Mouse (Mus musculus) spleen, adult 2 months (tissue): ENCODE results near the gene Nol4l. TPM values are rescaled to one million over a fixed set of nuclear protein-coding genes. Genes with fewer than 3 reads are reported as not detected.
"Not testable (repeated sequence)": the region's sequence is repeated elsewhere in the genome, so short reads cannot be mapped to it uniquely, and the experiment has no call there.

ENCODE experiments used
- DNase-seq, 2 experiments: peaks; one replicate each; pipeline versions ENCODE4 v3.0.0 to v3.0.0-alpha.2; 2012 to 2021; ENCODE audit warnings: low spot score in 2 of 2, low read depth in 1 of 2
- H3K27ac ChIP-seq: fragments of 200-500 bp; 2 replicates; pipeline ENCODE4 v1.5.1; 2012; ENCODE audit warnings: low read length, inconsistent platforms; ENCODE audit not compliant: insufficient read depth
- H3K27me3 ChIP-seq: fragments of 200-500 bp; 2 replicates; pipeline ENCODE4 v1.6.1; 2012; ENCODE audit warnings: mild to moderate bottlenecking, moderate library complexity, low read length, inconsistent platforms; ENCODE audit not compliant: control insufficient read depth, insufficient read depth
- H3K36me3 ChIP-seq: fragments of 200-500 bp; 2 replicates; pipeline ENCODE4 v1.6.1; 2012; ENCODE audit warnings: mild to moderate bottlenecking, low read length, inconsistent platforms; ENCODE audit not compliant: control insufficient read depth, insufficient read depth
- H3K4me1 ChIP-seq: fragments of 200-500 bp; 2 replicates; pipeline ENCODE4 v1.6.1; 2011; ENCODE audit warnings: inconsistent platforms; ENCODE audit not compliant: control insufficient read depth, insufficient read depth, insufficient read length
- H3K4me3 ChIP-seq: fragments of 200-500 bp; 2 replicates; pipeline ENCODE4 v1.5.1; 2011; ENCODE audit warnings: mild to moderate bottlenecking, inconsistent platforms; ENCODE audit not compliant: insufficient read depth, insufficient read length; ENCODE audit errors: extremely low read depth
- CTCF ChIP-seq: fragments of 200-500 bp; IDR thresholded peaks from 2 replicates; pipeline ENCODE4 v1.5.1; 2011; ENCODE audit warnings: mild to moderate bottlenecking, inconsistent platforms; ENCODE audit not compliant: insufficient read depth, insufficient read length, insufficient replicate concordance; ENCODE audit errors: extremely low read depth
- POLR2A ChIP-seq: fragments of 200-500 bp; IDR thresholded peaks from 2 replicates; pipeline ENCODE4 v1.6.1; 2011; ENCODE audit warnings: low read depth, low read length, inconsistent platforms
- WGBS: fragments of 180-500 bp; shearing (Covaris S2); methylation state at CpG from one replicate; pipeline ENCODE4 v1.1.7; 2018; 5-methylcytosine and 5-hydroxymethylcytosine counted together
- polyA plus RNA-seq: library from polyadenylated mRNA; depleted of rRNA; stranded (reverse); fragments of >200 nt; gene quantifications from 2 replicates; pipeline ENCODE4 v1.2.3, GENCODE M21; 2012; rRNA removed

Gene Nol4l
- polyA plus RNA-seq, 1 experiment: 2.5 TPM

GRCm38 (mm10) chr2:153375380-153375779, 154.4 kb downstream of the Nol4l start:
- DNase-seq: no peak
- no peak overlapping the region for H3K27ac ChIP-seq
- H3K27me3 ChIP-seq: no peaks in the 10 kb centered on the region
- no peaks in the 10 kb centered on the region for H3K4me1 ChIP-seq
- H3K4me3 ChIP-seq: no peak overlapping the region
- TF ChIP-seq POLR2A: no peak
- no peak for TF ChIP-seq CTCF
- WGBS: 97% methylated on average over 2 of the region's 2 CpGs
- H3K36me3 ChIP-seq: peaks cover 4% of the 10 kb centered on the region; the same call in 1 of the 2 replicates

GRCm38 (mm10) chr2:153370871-153371270, 158.9 kb downstream of the Nol4l start:
- H3K27me3 ChIP-seq: no peaks in the 10 kb centered on the region
- TF ChIP-seq CTCF (no peak), POLR2A (no peak)
- peaks cover 9% of the 10 kb centered on the region for H3K36me3 ChIP-seq

GRCm38 (mm10) chr2:153364531-153364930, 165.2 kb downstream of the Nol4l start:
- H3K27me3 ChIP-seq, H3K4me3 ChIP-seq, DNase-seq, H3K4me1 ChIP-seq, H3K27ac ChIP-seq: not testable (repeated sequence)
- peaks cover 23% of the 10 kb centered on the region for H3K36me3 ChIP-seq
- WGBS: 94% methylated on average over 14 of the region's 14 CpGs

More at GRCm38 (mm10) chr2:153370871-153371270, 158.9 kb downstream of the Nol4l start:
- Histone ChIP-seq H3K4me1 (no peaks in the 10 kb centered on the region), H3K4me3 (no peak overlapping the region), H3K27ac (no peak overlapping the region)
- DNase-seq: no peak

GRCm38 (mm10) chr2:153361101-153361710, 168.6 kb downstream of the Nol4l start:
- TF ChIP-seq POLR2A (no peak), CTCF (no peak)
- H3K36me3 ChIP-seq: peaks cover 29% of the 10 kb centered on the region
- no peak for DNase-seq
- 100% methylated on average over 1 of the region's 1 CpGs for WGBS
- H3K27me3 ChIP-seq: no peaks in the 10 kb centered on the region
- no peak overlapping the region for H3K27ac ChIP-seq
- no peak overlapping the region for H3K4me3 ChIP-seq
- H3K4me1 ChIP-seq: no peaks in the 10 kb centered on the region

Other genes with a start within 250 kb of the Nol4l start
- gene Kif3b, start 238.6 kb downstream of the Nol4l start, polyA plus RNA-seq: 5.1 and 5.6 TPM in 2 replicates
- gene Asxl1, start 184.1 kb downstream of the Nol4l start, polyA plus RNA-seq: 9.9 and 10.0 TPM in 2 replicates
- gene 4930404H24Rik, start 37.2 kb downstream of the Nol4l start, polyA plus RNA-seq: not detected in 2 replicates
- 13.2 and 15.3 TPM in 2 replicates for gene Commd7, start 102.8 kb upstream of the Nol4l start, polyA plus RNA-seq
- 2.4 and 2.9 TPM in 2 replicates for gene Dnmt3b, start 119.5 kb upstream of the Nol4l start, polyA plus RNA-seq
- gene Dnmt3c, start 166.7 kb upstream of the Nol4l start, polyA plus RNA-seq: 0.07 and 0.12 TPM in 2 replicates
- gene Mapre1, start 211.3 kb upstream of the Nol4l start, polyA plus RNA-seq: 5.0 and 5.1 TPM in 2 replicates
- gene Efcab8, start 250.0 kb upstream of the Nol4l start, polyA plus RNA-seq: 0.22 and 0.26 TPM in 2 replicates